Mouse (Mus musculus) thymus, adult 2 months (tissue): ENCODE data around the gene Cep85l.

Experiments
- CTCF ChIP-seq: fragments of 200-500 bp; IDR thresholded peaks from 2 replicates; pipeline ENCODE4 v1.5.1; 2012; ENCODE audit warnings: mild to moderate bottlenecking, control low read depth, low read length, moderate library complexity, borderline replicate concordance; ENCODE audit not compliant: control insufficient read depth, poor library complexity, insufficient read depth; ENCODE audit errors: extremely low read depth
- POLR2A ChIP-seq: fragments of 200-500 bp; IDR thresholded peaks from 2 replicates; pipeline ENCODE4 v1.6.1; 2012; ENCODE audit warnings: mild to moderate bottlenecking, low read length, control low read depth, moderate library complexity; ENCODE audit not compliant: control insufficient read depth, poor library complexity, insufficient read depth; ENCODE audit errors: extremely low read depth

DNA sequence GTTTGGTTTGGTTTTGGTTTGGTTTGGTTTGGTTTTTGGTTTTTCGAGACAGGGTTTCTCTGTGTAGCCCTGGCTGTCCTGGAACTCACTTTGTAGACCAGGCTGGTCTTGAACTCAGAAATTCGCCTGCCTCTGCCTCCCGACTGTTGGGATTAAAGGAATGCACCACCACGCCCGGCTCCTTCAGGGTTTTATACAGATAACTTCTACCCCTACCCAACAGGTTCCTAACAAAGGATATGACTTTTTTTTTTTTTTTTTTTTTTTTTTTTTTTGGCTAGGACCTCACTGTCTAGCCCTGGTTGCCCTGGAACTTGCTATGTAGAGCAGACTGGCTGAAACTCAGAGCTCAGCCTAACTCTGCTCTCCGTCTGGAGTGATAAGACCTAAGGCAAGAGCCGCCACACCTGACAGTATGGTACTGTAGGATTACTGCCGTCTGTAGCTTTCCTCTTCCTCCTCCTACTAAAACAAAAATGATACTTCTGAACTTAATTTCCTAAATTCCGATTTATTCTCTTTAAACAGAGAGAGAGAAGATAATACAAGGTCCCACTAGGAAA, 37.5 kb downstream of the Cep85l start:
- TF ChIP-seq CTCF (no peak), POLR2A (no peak)
